Mouse (Mus musculus) spleen, adult 12 weeks (tissue): ENCODE results near the gene Gm21913.
"Not testable (repeated sequence)": the region's sequence is repeated elsewhere in the genome, so short reads cannot be mapped to it uniquely, and the experiment has no call there.

Experiments
- DNase-seq: peaks from one replicate; pipeline ENCODE4 v3.0.0; 2022; ENCODE audit warnings: low spot score

The Gm21913 gene

DNA sequence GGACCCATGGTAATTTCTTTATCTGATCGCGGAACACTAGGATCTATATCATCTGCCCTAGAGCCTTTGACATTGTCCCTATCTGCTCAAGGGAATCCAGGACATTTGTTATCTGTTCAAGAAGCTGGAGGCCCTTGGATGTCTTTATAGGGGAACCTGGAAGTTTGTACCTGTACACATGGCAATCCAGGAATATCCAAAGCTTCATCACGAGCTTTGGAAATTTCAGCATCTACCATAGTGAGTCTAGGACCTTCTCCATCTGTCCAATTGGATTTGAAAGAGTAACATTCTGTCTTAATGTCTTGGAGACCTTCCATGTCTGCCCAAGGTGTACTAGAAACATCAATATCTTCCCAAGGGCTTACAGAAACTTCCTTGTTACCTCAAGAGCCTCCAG lies at the start of gene Gm21913:
Gene Gm21913 (plus strand): TSS at position 301 of the 400 bp plus-strand sequence.
- not testable (repeated sequence) for DNase-seq
